Comparison of ENCODE assay signal across 24 mouse cellular contexts in the genomic region with DNA sequence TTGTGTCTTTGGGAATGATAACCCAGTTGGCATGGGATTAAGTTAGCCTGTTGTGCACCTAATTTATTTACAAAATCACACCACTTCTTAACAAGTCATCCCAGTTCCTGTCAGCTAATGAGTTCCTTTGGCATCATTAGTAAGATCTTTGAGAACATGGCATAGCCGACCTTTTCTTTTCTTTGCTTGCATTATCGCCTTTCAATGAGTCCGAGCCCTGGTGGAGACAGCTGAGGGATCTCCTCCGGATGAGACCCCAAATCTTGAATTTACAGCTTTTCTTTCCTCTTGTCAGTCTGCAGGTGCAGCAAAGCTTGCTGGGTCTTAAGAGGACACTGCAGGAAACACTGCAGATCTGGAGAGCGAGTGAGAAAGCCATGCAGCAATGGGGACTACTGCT. TPM values are rescaled to one million over a fixed set of nuclear protein-coding genes. Genes with fewer than 3 reads are reported as not detected.
DNase-seq lines count a peak whose midpoint lies in the region; ATAC-seq and TF ChIP-seq lines count a peak whose summit lies in the region.
"Had no signal": no experiment of that assay in that cellular context is flagged by ENCODE, and none has a peak within 500 bp of the region (broad histone marks: within the 10 kb centered on the region; RNA-seq: fewer than 3 reads in every experiment).

A gene (plus strand): TSS at position 301 of the 400 bp plus-strand sequence.

- TF ChIP-seq POLR2A in kidney, adult 2 months (IDR thresholded peaks at IDR 0.05; ENCODE audit: low read depth, low read length) = no peak

- H3K4me1 ChIP-seq in kidney, adult 2 months (ENCODE audit: control insufficient read depth, insufficient read depth, low read length) = peaks cover 15% of the 10 kb centered on the region; the same call in 1 of the 2 replicates
- H3K4me1 ChIP-seq in kidney, embryonic 16.5 days (ENCODE audit: insufficient read depth, low read length) = no peaks in the 10 kb centered on the region; the same call in 1 of the 2 replicates
- no peaks in the 10 kb centered on the region for H3K4me1 ChIP-seq in kidney, embryonic 14.5 days (ENCODE audit: control insufficient read depth, insufficient read depth, low read length)
- H3K4me1 ChIP-seq: embryonic facial prominence, embryonic 13.5 days; embryonic facial prominence, embryonic 15.5 days; forebrain, embryonic 10.5 days; forebrain, embryonic 12.5 days had no signal

- no peak for ATAC-seq in kidney, embryonic 16.5 days (ENCODE audit: low FRiP score, low TSS enrichment)
- no peak for ATAC-seq in kidney, embryonic 14.5 days (ENCODE audit: low FRiP score, low TSS enrichment)
- ATAC-seq: forebrain, embryonic 14.5 days; forebrain, embryonic 16.5 days had no signal

- no peaks in the 10 kb centered on the region for H3K9me3 ChIP-seq in kidney, embryonic 16.5 days (ENCODE audit: low read length)
- no peaks in the 10 kb centered on the region for H3K9me3 ChIP-seq in kidney, embryonic 14.5 days (ENCODE audit: control insufficient read depth, low read length)
- H3K9me3 ChIP-seq: embryonic facial prominence, embryonic 13.5 days; embryonic facial prominence, embryonic 15.5 days; forebrain, embryonic 10.5 days; forebrain, embryonic 12.5 days had no signal

- H3K27me3 ChIP-seq in kidney, adult 2 months (replicated peaks; ENCODE audit: control insufficient read depth, insufficient read depth, low read length) = no peaks in the 10 kb centered on the region
- H3K27me3 ChIP-seq in kidney, embryonic 16.5 days (ENCODE audit: insufficient read depth, low read length) = no peaks in the 10 kb centered on the region
- no peaks in the 10 kb centered on the region for H3K27me3 ChIP-seq in kidney, embryonic 14.5 days (ENCODE audit: control insufficient read depth, insufficient read depth, low read length)
- H3K27me3 ChIP-seq: embryonic facial prominence, embryonic 13.5 days; embryonic facial prominence, embryonic 15.5 days; forebrain, embryonic 12.5 days had no signal

- 83% methylated on average over 5 of the region's 5 CpGs for WGBS in kidney, adult 2 months
- WGBS in kidney, embryonic 16.5 days = 86% methylated on average over 5 of the region's 5 CpGs
- 80% methylated on average over 5 of the region's 5 CpGs for WGBS in kidney, embryonic 14.5 days

- peak within 1 kb of the TSS; percentile 95 for H3K27ac ChIP-seq in kidney, adult 2 months (ENCODE audit: insufficient read depth, low read depth, low read length)
- peak within 1 kb of the TSS; percentile 77 for H3K27ac ChIP-seq in kidney, embryonic 16.5 days (ENCODE audit: low read length)
- H3K27ac ChIP-seq in kidney, embryonic 14.5 days (ENCODE audit: low read depth, low read length) = no peak within 1 kb of the TSS; the same call in 1 of the 2 replicates
- H3K27ac ChIP-seq: embryonic facial prominence, embryonic 13.5 days; embryonic facial prominence, embryonic 15.5 days; forebrain, embryonic 10.5 days; forebrain, embryonic 12.5 days had no signal

- H3K4me2 ChIP-seq in kidney, embryonic 16.5 days (replicated peaks; ENCODE audit: low read depth, low read length) = no peak within 1 kb of the TSS
- H3K4me2 ChIP-seq in kidney, embryonic 14.5 days (replicated peaks; ENCODE audit: low read depth, low read length) = no peak within 1 kb of the TSS
- H3K4me2 ChIP-seq: embryonic facial prominence, embryonic 13.5 days; embryonic facial prominence, embryonic 15.5 days; forebrain, embryonic 12.5 days had no signal

- no peak for TF ChIP-seq CTCF in kidney, adult 2 months (conservative IDR thresholded peaks at IDR 0.05; ENCODE audit: insufficient read depth, insufficient read length, low read depth, low read length)

- no peak for DNase-seq in kidney, adult 2 months
- no peak for DNase-seq in kidney, postnatal 4 days
- DNase-seq: adrenal gland, adult 2 months; adrenal gland, postnatal 10 days; adrenal gland, postnatal 25 days; cerebellum, adult 11 months; cerebellum, adult 18-20 months; cerebellum, adult 8-10 months; cerebellum, adult 9-11 months; cerebellum, postnatal 14 days; cerebellum, postnatal 36 days; embryo, embryonic 11 days had no signal

- H3K9ac ChIP-seq in kidney, embryonic 16.5 days (replicated peaks; ENCODE audit: low read length) = no peak within 1 kb of the TSS
- H3K9ac ChIP-seq in kidney, embryonic 14.5 days (ENCODE audit: low read depth, low read length) = no peak within 1 kb of the TSS
- H3K9ac ChIP-seq: embryonic facial prominence, embryonic 13.5 days; embryonic facial prominence, embryonic 15.5 days; forebrain, embryonic 12.5 days had no signal

- no peaks in the 10 kb centered on the region for H3K36me3 ChIP-seq in kidney, adult 2 months (ENCODE audit: control insufficient read depth, insufficient read depth, low read length)
- H3K36me3 ChIP-seq in kidney, embryonic 16.5 days (ENCODE audit: insufficient read depth, low read length) = no peaks in the 10 kb centered on the region
- no peaks in the 10 kb centered on the region for H3K36me3 ChIP-seq in kidney, embryonic 14.5 days (ENCODE audit: control insufficient read depth, insufficient read depth, low read length)
- H3K36me3 ChIP-seq: embryonic facial prominence, embryonic 13.5 days; embryonic facial prominence, embryonic 15.5 days; forebrain, embryonic 10.5 days; forebrain, embryonic 12.5 days had no signal

- no peak within 1 kb of the TSS for H3K4me3 ChIP-seq in kidney, adult 2 months (ENCODE audit: insufficient read depth, low read depth, low read length)
- no peak within 1 kb of the TSS for H3K4me3 ChIP-seq in kidney, embryonic 16.5 days (ENCODE audit: low read length)
- no peak within 1 kb of the TSS for H3K4me3 ChIP-seq in kidney, embryonic 14.5 days (ENCODE audit: low read length)
- H3K4me3 ChIP-seq: embryonic facial prominence, embryonic 13.5 days; embryonic facial prominence, embryonic 15.5 days; erythroblast, embryonic 14.5 days; forebrain, embryonic 10.5 days; forebrain, embryonic 12.5 days had no signal

RNA-seq across cellular contexts. Expression of the gene that starts here (rescaled TPM):
- polyA plus RNA-seq in kidney, adult 2 months (2012; rRNA removed) = not detected in 2 replicates
- not detected in 2 replicates for polyA plus RNA-seq in kidney, embryonic 16.5 days (2015; fragmentation: Nextera tagmentation; extraction: Ambion mirVana)
- not detected in 2 replicates for polyA plus RNA-seq in kidney, embryonic 14.5 days (2014; fragmentation: Nextera tagmentation; extraction: Ambion mirVana)
- polyA plus RNA-seq: adrenal gland, adult 2 months; brain, embryonic 14.5 days; C2C12; embryonic facial prominence, embryonic 11.5 days; embryonic facial prominence, embryonic 13.5 days; embryonic facial prominence, embryonic 15.5 days; erythroblast, embryonic 14.5 days; forebrain, embryonic 10.5 days; forebrain, embryonic 12.5 days; forebrain, embryonic 14.5 days; forebrain, embryonic 16.5 days had no signal
